Mouse (Mus musculus) layer of hippocampus, postnatal 14 days (tissue): Measurements from ENCODE around the gene Sema4b. TPM values are rescaled to one million over a fixed set of nuclear protein-coding genes. Genes with fewer than 3 reads are reported as not detected.

ENCODE experiments used
- DNase-seq, 2 experiments: peaks; one replicate each; pipeline ENCODE4 v3.0.0; 2021 to 2022; ENCODE audit warnings: low spot score in 2 of 2, mixed read lengths in 1 of 2
- total RNA-seq, 2 experiments: library from RNA; stranded (reverse); gene quantifications; 2 replicates each; pipeline ENCODE4 v1.2.3; 2021

Gene Sema4b
- total RNA-seq, 2 experiments from 2014 or later, result 25.2 to 25.7 TPM

- no peak for DNase-seq
Measured at GRCm38 (mm10) chr7:80195576-80196263, 9.1 kb downstream of the Sema4b start.

- no peak for DNase-seq
Measured at GRCm38 (mm10) chr7:80197371-80197770, 10.7 kb downstream of the Sema4b start.

- peak; percentile 72 to 78 for DNase-seq
Measured at GRCm38 (mm10) chr7:80197941-80198778, 11.5 kb downstream of the Sema4b start.

GRCm38 (mm10) chr7:80198863-80199262, 12.2 kb downstream of the Sema4b start:
- DNase-seq, result no peak

GRCm38 (mm10) chr7:80199286-80199685, 12.6 kb downstream of the Sema4b start:
- no peak for DNase-seq

GRCm38 (mm10) chr7:80199851-80200587, 13.4 kb downstream of the Sema4b start:
- no peak for DNase-seq

- no peak for DNase-seq
Measured at GRCm38 (mm10) chr7:80200588-80200945, 13.9 kb downstream of the Sema4b start.

- DNase-seq, result no peak
Measured at GRCm38 (mm10) chr7:80200963-80201539, 14.4 kb downstream of the Sema4b start.

- DNase-seq, result no peak
Measured at GRCm38 (mm10) chr7:80201888-80202540, 15.4 kb downstream of the Sema4b start.

GRCm38 (mm10) chr7:80202961-80203360, 16.3 kb downstream of the Sema4b start:
- no peak for DNase-seq

- DNase-seq, result no peak
Measured at GRCm38 (mm10) chr7:80203638-80204096, 17.0 kb downstream of the Sema4b start.

- DNase-seq, result no peak
Measured at GRCm38 (mm10) chr7:80204362-80204761, 17.7 kb downstream of the Sema4b start.

GRCm38 (mm10) chr7:80204961-80205360, 18.3 kb downstream of the Sema4b start:
- DNase-seq, result no peak

GRCm38 (mm10) chr7:80205705-80206589, 19.3 kb downstream of the Sema4b start:
- no peak for DNase-seq

GRCm38 (mm10) chr7:80207314-80207731, 20.7 kb downstream of the Sema4b start:
- no peak for DNase-seq

- DNase-seq, result no peak
Measured at GRCm38 (mm10) chr7:80208026-80208642, 21.5 kb downstream of the Sema4b start.

GRCm38 (mm10) chr7:80208738-80209430, 22.2 kb downstream of the Sema4b start:
- no peak for DNase-seq

GRCm38 (mm10) chr7:80209669-80210068, 23.0 kb downstream of the Sema4b start:
- no peak for DNase-seq

GRCm38 (mm10) chr7:80210982-80211381, 24.3 kb downstream of the Sema4b start:
- no peak for DNase-seq
